Mouse (Mus musculus) lung, adult 2 months (tissue): Measurements from ENCODE around the gene Ncaph2.

Source experiments
- CTCF ChIP-seq: fragments of 200-500 bp; IDR thresholded peaks from 2 replicates; pipeline ENCODE4 v1.5.1; 2011; ENCODE audit warnings: mild to moderate bottlenecking, low read length, control low read depth; ENCODE audit not compliant: insufficient read depth
- POLR2A ChIP-seq: fragments of 200-500 bp; IDR thresholded peaks from 2 replicates; pipeline ENCODE4 v1.6.1; 2011; ENCODE audit warnings: low read depth, mild to moderate bottlenecking, control low read depth, low read length, borderline replicate concordance; ENCODE audit errors: extremely low read depth

DNA sequence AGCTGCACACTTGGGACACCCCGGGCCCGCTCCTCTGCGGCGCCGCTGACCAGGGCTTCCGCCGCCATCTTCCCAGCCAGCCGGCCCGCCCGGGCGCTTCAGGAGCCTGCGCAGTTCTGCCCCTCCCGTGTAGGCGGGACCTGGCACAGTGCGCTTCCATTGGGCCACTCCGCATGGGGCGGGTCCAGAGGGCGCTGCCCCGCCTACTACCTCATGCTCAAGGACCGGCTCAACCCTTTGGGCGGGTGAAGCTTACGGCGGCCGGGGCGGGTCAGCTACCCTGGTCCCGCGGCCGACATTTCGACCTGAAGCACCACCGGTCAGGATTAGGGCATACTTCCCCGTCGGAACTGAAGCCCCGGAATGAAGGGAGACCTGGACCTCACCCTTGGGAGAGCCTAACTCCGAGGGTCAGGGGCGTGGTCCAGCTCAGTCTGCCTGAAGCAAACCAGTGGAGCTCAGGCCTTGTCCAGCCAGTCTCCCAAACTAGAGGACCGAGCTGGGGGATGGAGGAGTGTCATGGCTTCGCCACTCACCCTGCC lies 40.3 kb upstream of the Ncaph2 start, which contains the start of gene Sbf1:
- TF ChIP-seq CTCF, result no peak
- peak; percentile 51; the same call in 1 of the 2 replicates for TF ChIP-seq POLR2A
